In the genomic region with DNA sequence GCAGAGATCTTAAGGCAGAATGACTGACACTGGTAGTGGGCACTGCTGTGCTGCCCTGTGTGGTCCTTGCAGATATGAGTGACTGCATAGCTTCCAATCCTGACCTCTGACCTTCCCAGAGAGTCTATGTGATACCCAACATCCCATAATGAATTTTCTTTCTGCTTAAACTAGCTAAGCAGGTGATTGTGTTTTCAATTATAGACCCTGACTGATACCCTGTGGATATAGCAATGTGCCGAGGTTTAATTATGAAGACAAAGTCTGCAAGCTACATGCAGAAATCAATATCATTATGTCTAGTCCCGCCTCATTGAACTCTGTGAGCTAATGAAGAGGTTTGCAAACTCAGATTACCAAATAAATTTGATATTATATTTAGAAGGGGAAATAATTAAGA, we compare ENCODE assay signal across 26 mouse cellular contexts. TPM values are rescaled to one million over a fixed set of nuclear protein-coding genes. Genes with fewer than 3 reads are reported as not detected.
A peak's percentile ranks its signal among the peaks of the same experiment; 100 is the strongest.
DNase-seq lines count a peak whose midpoint lies in the region; ATAC-seq lines count a peak whose summit lies in the region.
"Had no signal": no experiment of that assay in that cellular context is flagged by ENCODE, and none has a peak within 500 bp of the region (broad histone marks: within the 10 kb centered on the region; RNA-seq: fewer than 3 reads in every experiment).

No protein-coding gene starts in this region.

- DNase-seq in midbrain, embryonic 11.5 days (ENCODE audit: low spot score, missing footprints): no peak
- DNase-seq in cerebellum, adult 18-20 months: no peak
- no peak for DNase-seq in B cell, adult 2 months
- DNase-seq: adrenal gland, postnatal 10 days; adrenal gland, postnatal 36 days; cerebellum, adult 2 months; cerebellum, adult 9-11 months; cerebellum, postnatal 25 days; forebrain, postnatal 0 days; gastrocnemius, adult 2 months; gastrocnemius, postnatal 14 days had no signal

- 0 out of 2 replicates have a peak, but pooled peaks cover 6% of the 10 kb centered on the region for H3K4me1 ChIP-seq in hindbrain, embryonic 13.5 days (replicated peaks)
- no peaks in the 10 kb centered on the region for H3K4me1 ChIP-seq in hindbrain, embryonic 12.5 days
- no peaks in the 10 kb centered on the region for H3K4me1 ChIP-seq in midbrain, embryonic 15.5 days
- H3K4me1 ChIP-seq in midbrain, embryonic 11.5 days (ENCODE audit: control insufficient read depth, insufficient read depth, low read length): no peaks in the 10 kb centered on the region
- H3K4me1 ChIP-seq in neural tube, embryonic 13.5 days (replicated peaks): peaks cover 4% of the 10 kb centered on the region; the same call in 1 of the 2 replicates
- H3K4me1 ChIP-seq: embryonic facial prominence, embryonic 12.5 days; embryonic facial prominence, embryonic 15.5 days had no signal

- no peak overlapping the region for H3K4me3 ChIP-seq in hindbrain, embryonic 13.5 days
- no peak overlapping the region for H3K4me3 ChIP-seq in hindbrain, embryonic 12.5 days
- H3K4me3 ChIP-seq in midbrain, embryonic 15.5 days: no peak overlapping the region
- no peak overlapping the region for H3K4me3 ChIP-seq in midbrain, embryonic 11.5 days (ENCODE audit: low read depth, low read length)
- H3K4me3 ChIP-seq in neural tube, embryonic 13.5 days: no peak overlapping the region
- H3K4me3 ChIP-seq: embryonic facial prominence, embryonic 12.5 days; embryonic facial prominence, embryonic 15.5 days; gastrocnemius, adult 2 months had no signal

- WGBS in hindbrain, embryonic 13.5 days: 73% methylated on average over 2 of the region's 2 CpGs
- 80% methylated on average over 2 of the region's 2 CpGs for WGBS in hindbrain, embryonic 12.5 days
- 75% methylated on average over 2 of the region's 2 CpGs for WGBS in midbrain, embryonic 15.5 days
- 88% methylated on average over 2 of the region's 2 CpGs for WGBS in midbrain, embryonic 11.5 days
- 67% methylated on average over 2 of the region's 2 CpGs for WGBS in neural tube, embryonic 13.5 days

- H3K9ac ChIP-seq in hindbrain, embryonic 13.5 days: no peak overlapping the region
- no peak overlapping the region for H3K9ac ChIP-seq in hindbrain, embryonic 12.5 days
- no peak overlapping the region for H3K9ac ChIP-seq in midbrain, embryonic 15.5 days
- H3K9ac ChIP-seq in midbrain, embryonic 11.5 days (ENCODE audit: low read length): no peak overlapping the region
- H3K9ac ChIP-seq in neural tube, embryonic 13.5 days: no peak overlapping the region
- H3K9ac ChIP-seq: embryonic facial prominence, embryonic 12.5 days; embryonic facial prominence, embryonic 15.5 days; forebrain, postnatal 0 days had no signal

- H3K4me2 ChIP-seq in hindbrain, embryonic 13.5 days: no peak overlapping the region
- no peak overlapping the region for H3K4me2 ChIP-seq in hindbrain, embryonic 12.5 days (replicated peaks)
- no peak overlapping the region for H3K4me2 ChIP-seq in midbrain, embryonic 15.5 days
- no peak overlapping the region for H3K4me2 ChIP-seq in midbrain, embryonic 11.5 days
- H3K4me2 ChIP-seq in neural tube, embryonic 13.5 days: no peak overlapping the region
- H3K4me2 ChIP-seq: embryonic facial prominence, embryonic 12.5 days; embryonic facial prominence, embryonic 15.5 days; heart, embryonic 11.5 days had no signal

- H3K27me3 ChIP-seq in hindbrain, embryonic 13.5 days: no peaks in the 10 kb centered on the region
- no peaks in the 10 kb centered on the region for H3K27me3 ChIP-seq in hindbrain, embryonic 12.5 days
- no peaks in the 10 kb centered on the region for H3K27me3 ChIP-seq in midbrain, embryonic 15.5 days (replicated peaks)
- H3K27me3 ChIP-seq in midbrain, embryonic 11.5 days (ENCODE audit: control insufficient read depth, insufficient read depth, low read length): no peaks in the 10 kb centered on the region
- no peaks in the 10 kb centered on the region for H3K27me3 ChIP-seq in neural tube, embryonic 13.5 days
- H3K27me3 ChIP-seq: CH12.LX; embryonic facial prominence, embryonic 12.5 days; embryonic facial prominence, embryonic 15.5 days; Patski had no signal

- H3K9me3 ChIP-seq in hindbrain, embryonic 13.5 days: no peaks in the 10 kb centered on the region
- no peaks in the 10 kb centered on the region for H3K9me3 ChIP-seq in hindbrain, embryonic 12.5 days (replicated peaks)
- H3K9me3 ChIP-seq in midbrain, embryonic 15.5 days: no peaks in the 10 kb centered on the region
- no peaks in the 10 kb centered on the region for H3K9me3 ChIP-seq in midbrain, embryonic 11.5 days (ENCODE audit: control insufficient read depth, low read length)
- H3K9me3 ChIP-seq in neural tube, embryonic 13.5 days: no peaks in the 10 kb centered on the region
- H3K9me3 ChIP-seq: embryonic facial prominence, embryonic 12.5 days; embryonic facial prominence, embryonic 15.5 days; G1E had no signal

- H3K36me3 ChIP-seq in hindbrain, embryonic 13.5 days: no peaks in the 10 kb centered on the region
- H3K36me3 ChIP-seq in hindbrain, embryonic 12.5 days: no peaks in the 10 kb centered on the region
- no peaks in the 10 kb centered on the region for H3K36me3 ChIP-seq in midbrain, embryonic 15.5 days (replicated peaks)
- H3K36me3 ChIP-seq in midbrain, embryonic 11.5 days (ENCODE audit: control insufficient read depth, insufficient read depth, low read length): no peaks in the 10 kb centered on the region
- H3K36me3 ChIP-seq in neural tube, embryonic 13.5 days: no peaks in the 10 kb centered on the region
- H3K36me3 ChIP-seq: embryonic facial prominence, embryonic 12.5 days; embryonic facial prominence, embryonic 15.5 days; G1E had no signal

- H3K27ac ChIP-seq in hindbrain, embryonic 13.5 days: peak overlapping the region; percentile 31; the same call in 1 of the 2 replicates
- no peak overlapping the region for H3K27ac ChIP-seq in hindbrain, embryonic 12.5 days
- no peak overlapping the region for H3K27ac ChIP-seq in midbrain, embryonic 15.5 days
- H3K27ac ChIP-seq in midbrain, embryonic 11.5 days (ENCODE audit: low read depth, low read length): no peak overlapping the region
- peak overlapping the region; percentile 68; the same call in 1 of the 2 replicates for H3K27ac ChIP-seq in neural tube, embryonic 13.5 days (replicated peaks)
- H3K27ac ChIP-seq: embryonic facial prominence, embryonic 12.5 days; embryonic facial prominence, embryonic 15.5 days; gastrocnemius, adult 2 months had no signal

- 0 out of 2 replicates have a peak, but pooled peaks have one; percentile 57 for ATAC-seq in hindbrain, embryonic 13.5 days (ENCODE audit: low FRiP score)
- no peak for ATAC-seq in hindbrain, embryonic 12.5 days (ENCODE audit: low FRiP score)
- peak; percentile 50; the same call in 1 of the 2 replicates for ATAC-seq in midbrain, embryonic 15.5 days (replicated peaks)
- no peak for ATAC-seq in midbrain, embryonic 11.5 days (ENCODE audit: low FRiP score)
- peak; percentile 48 for ATAC-seq in neural tube, embryonic 13.5 days (ENCODE audit: low read depth)
- ATAC-seq: forebrain, embryonic 14.5 days; forebrain, postnatal 0 days; inflammation-experienced regulatory T-cells, adult 6 months; Patski had no signal

RNA-seq across cellular contexts. Expression of a gene that starts 44.7 kb away (rescaled TPM):
- polyA plus RNA-seq in hindbrain, embryonic 13.5 days (2015; fragmentation: Nextera tagmentation; extraction: Ambion mirVana): 0.17 TPM in 1 of 2 replicates, not detected in the other
- polyA plus RNA-seq in hindbrain, embryonic 12.5 days (2016; fragmentation: Nextera tagmentation; extraction: Ambion mirVana): not detected in 2 replicates
- 0.26 TPM in 1 of 2 replicates, not detected in the other for polyA plus RNA-seq in midbrain, embryonic 15.5 days (2015; fragmentation: Nextera tagmentation; extraction: Ambion mirVana)
- 0.28 TPM in 1 of 2 replicates, not detected in the other for polyA plus RNA-seq in midbrain, embryonic 11.5 days (2014; fragmentation: Nextera tagmentation; extraction: Ambion mirVana)
- polyA plus RNA-seq in neural tube, embryonic 13.5 days (2015; fragmentation: Nextera tagmentation; extraction: Ambion mirVana): 0.28 TPM in 1 of 2 replicates, not detected in the other
- polyA plus RNA-seq: embryonic facial prominence, embryonic 12.5 days; forebrain, embryonic 11.5 days; G1E; heart, embryonic 14.5 days; heart, postnatal 0 days; Patski had no signal

Comparison
In these comparisons a context has a peak if more than half of its experiments do, and no peak if none do; other contexts are left out.
1. ATAC-seq: peak in hindbrain, embryonic 13.5 days (single experiment), midbrain, embryonic 15.5 days (single experiment) and neural tube, embryonic 13.5 days (single experiment); none in hindbrain, embryonic 12.5 days (single experiment) and midbrain, embryonic 11.5 days (single experiment).
2. H3K27ac ChIP-seq: peak in hindbrain, embryonic 13.5 days (single experiment) and neural tube, embryonic 13.5 days (single experiment); none in hindbrain, embryonic 12.5 days (single experiment), midbrain, embryonic 15.5 days (single experiment) and midbrain, embryonic 11.5 days (single experiment).